Mouse (Mus musculus) embryonic facial prominence, embryonic 14.5 days (tissue): Measurements from ENCODE around the gene Myh6. TPM values are rescaled to one million over a fixed set of nuclear protein-coding genes. Genes with fewer than 3 reads are reported as not detected.

Source experiments
- ATAC-seq: fragments of 200-750 bp; cut with Nextera tagmentation; 2 replicates; pipeline ENCODE4 v1.8.0; 2017; ENCODE audit warnings: low read depth, moderate number of reproducible peaks, moderate TSS enrichment
- DNase-seq: peaks from one replicate; pipeline ENCODE4 v3.0.0-alpha.2; 2015; ENCODE audit warnings: low spot score
- H3K27ac ChIP-seq: fragments of 300-500 bp; sonication (generic); replicated peaks from 2 replicates; pipeline ENCODE4 v1.5.1; 2014; ENCODE audit warnings: low read depth, mild to moderate bottlenecking, low read length, moderate library complexity
- H3K27me3 ChIP-seq: fragments of 300-500 bp; sonication (generic); replicated peaks from 2 replicates; pipeline ENCODE4 v1.6.1; 2014; ENCODE audit warnings: low read length; ENCODE audit not compliant: control insufficient read depth, insufficient read depth
- H3K36me3 ChIP-seq: fragments of 300-500 bp; sonication (generic); 2 replicates; pipeline ENCODE4 v1.6.1; 2014; ENCODE audit warnings: low read length, mixed read lengths; ENCODE audit not compliant: control insufficient read depth, insufficient read depth
- H3K4me1 ChIP-seq: fragments of 300-500 bp; sonication (generic); 2 replicates; pipeline ENCODE4 v1.6.1; 2014; ENCODE audit warnings: antibody characterized with exemption, low read length; ENCODE audit not compliant: control insufficient read depth, insufficient read depth
- H3K4me2 ChIP-seq: fragments of 300-500 bp; sonication (generic); 2 replicates; pipeline ENCODE4 v1.6.1; 2014; ENCODE audit warnings: low read depth, mild to moderate bottlenecking, low read length, moderate library complexity, mixed read lengths
- H3K4me3 ChIP-seq: fragments of 300-500 bp; sonication (generic); 2 replicates; pipeline ENCODE4 v1.5.1; 2014; ENCODE audit warnings: low read depth, mild to moderate bottlenecking, low read length
- H3K9ac ChIP-seq: fragments of 300-500 bp; sonication (generic); 2 replicates; pipeline ENCODE4 v1.6.1; 2014; ENCODE audit warnings: low read depth, mild to moderate bottlenecking, low read length, moderate library complexity, mixed read lengths
- H3K9me3 ChIP-seq: fragments of 300-500 bp; sonication (generic); 2 replicates; pipeline ENCODE4 v1.6.1; 2016; ENCODE audit warnings: low read length; ENCODE audit not compliant: control insufficient read depth
- WGBS: fragments of 180-500 bp; shearing (Covaris S2); extraction: QIAGEN DNeasy Blood & Tissue Kit; methylation state at CpG from one replicate; pipeline ENCODE4 v1.1.7; 2014; 5-methylcytosine and 5-hydroxymethylcytosine counted together
- polyA plus RNA-seq: library from polyadenylated mRNA; unstranded; fragments of >200 nt; fragmentation: Nextera tagmentation; extraction: Ambion mirVana; gene quantifications from 2 replicates; pipeline ENCODE4 v1.2.1, GENCODE M21; 2014

Gene Myh6
- 8.6 and 10.3 TPM in 2 replicates for polyA plus RNA-seq

DNA sequence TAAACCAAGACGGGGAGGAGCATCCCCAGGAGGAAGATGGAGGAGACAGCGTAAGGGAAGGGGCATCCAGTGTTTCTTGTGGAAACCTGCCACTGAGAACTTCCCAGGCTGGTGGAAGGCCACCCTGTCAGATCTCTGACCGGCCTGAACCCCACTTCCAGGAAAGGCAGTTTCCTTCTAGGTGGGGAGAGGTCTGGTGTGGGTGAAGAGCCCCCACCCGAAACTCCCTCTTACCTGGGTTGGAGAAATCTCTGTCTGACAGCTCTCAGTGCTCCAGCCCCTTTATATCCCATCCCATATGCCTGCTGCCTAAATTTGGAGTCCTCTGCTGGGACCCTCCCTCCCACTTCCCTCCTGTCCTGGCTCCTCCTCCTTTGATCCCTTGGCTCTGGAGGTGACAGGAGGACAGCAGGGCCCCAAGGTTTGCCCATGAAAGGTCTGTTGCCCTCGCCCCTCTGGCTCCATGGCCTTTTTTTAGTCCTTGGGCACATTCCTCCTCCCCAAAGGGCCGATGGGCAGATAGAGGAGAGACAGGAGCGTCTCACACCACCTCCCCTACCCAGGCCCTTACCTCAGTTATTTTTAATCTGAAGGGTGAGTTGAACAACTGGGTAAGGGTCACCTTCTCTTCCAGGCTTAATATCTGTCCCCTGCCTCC lies at the start of gene Myh6:
Gene Myh6, minus strand, starts transcription at position 608 of the 658 bp plus-strand sequence.
- H3K4me3 ChIP-seq = no peak within 1 kb of the TSS
- no peaks in the 10 kb centered on the region for H3K36me3 ChIP-seq
- H3K9ac ChIP-seq = no peak within 1 kb of the TSS
- H3K27me3 ChIP-seq = no peaks in the 10 kb centered on the region
- no peaks in the 10 kb centered on the region for H3K4me1 ChIP-seq
- no peak within 1 kb of the TSS for H3K27ac ChIP-seq
- no peak for DNase-seq
- no peak within 1 kb of the TSS for H3K4me2 ChIP-seq
- ATAC-seq = no peak
- 71% methylated on average over 7 of the region's 7 CpGs for WGBS
- H3K9me3 ChIP-seq = no peaks in the 10 kb centered on the region

DNA sequence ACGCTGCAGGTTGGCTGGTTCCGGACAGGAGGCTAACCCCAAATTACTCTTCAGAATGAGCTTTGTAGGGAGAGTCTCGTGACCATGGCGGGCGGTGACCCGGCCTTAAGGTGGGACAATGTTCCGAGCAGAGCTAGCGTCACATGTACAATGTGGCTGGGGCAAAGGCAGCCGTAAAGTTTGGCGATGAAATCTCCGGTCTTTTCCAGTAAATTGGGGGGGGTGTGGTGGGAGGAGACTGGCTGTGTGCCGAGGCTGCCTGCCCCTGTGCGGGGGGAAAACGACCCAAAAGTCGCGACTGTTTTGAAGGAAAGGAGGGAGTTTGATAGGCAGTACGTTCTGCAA lies 49.0 kb upstream of the Myh6 start:
- Histone ChIP-seq H3K4me3 (peak overlapping the region; percentile 58), H3K9ac (peak overlapping the region; percentile 71), H3K27me3 (no peaks in the 10 kb centered on the region), H3K4me2 (peak overlapping the region; percentile 69), H3K36me3 (peaks cover 37% of the 10 kb centered on the region), H3K27ac (peak overlapping the region; percentile 50; the same call in 1 of the 2 replicates), H3K4me1 (no peaks in the 10 kb centered on the region), H3K9me3 (no peaks in the 10 kb centered on the region)
- WGBS = under 1% methylated on average over 17 of the region's 17 CpGs
- DNase-seq (no peak), ATAC-seq (0 out of 2 replicates have a peak, but pooled peaks have one; percentile 7)

DNA sequence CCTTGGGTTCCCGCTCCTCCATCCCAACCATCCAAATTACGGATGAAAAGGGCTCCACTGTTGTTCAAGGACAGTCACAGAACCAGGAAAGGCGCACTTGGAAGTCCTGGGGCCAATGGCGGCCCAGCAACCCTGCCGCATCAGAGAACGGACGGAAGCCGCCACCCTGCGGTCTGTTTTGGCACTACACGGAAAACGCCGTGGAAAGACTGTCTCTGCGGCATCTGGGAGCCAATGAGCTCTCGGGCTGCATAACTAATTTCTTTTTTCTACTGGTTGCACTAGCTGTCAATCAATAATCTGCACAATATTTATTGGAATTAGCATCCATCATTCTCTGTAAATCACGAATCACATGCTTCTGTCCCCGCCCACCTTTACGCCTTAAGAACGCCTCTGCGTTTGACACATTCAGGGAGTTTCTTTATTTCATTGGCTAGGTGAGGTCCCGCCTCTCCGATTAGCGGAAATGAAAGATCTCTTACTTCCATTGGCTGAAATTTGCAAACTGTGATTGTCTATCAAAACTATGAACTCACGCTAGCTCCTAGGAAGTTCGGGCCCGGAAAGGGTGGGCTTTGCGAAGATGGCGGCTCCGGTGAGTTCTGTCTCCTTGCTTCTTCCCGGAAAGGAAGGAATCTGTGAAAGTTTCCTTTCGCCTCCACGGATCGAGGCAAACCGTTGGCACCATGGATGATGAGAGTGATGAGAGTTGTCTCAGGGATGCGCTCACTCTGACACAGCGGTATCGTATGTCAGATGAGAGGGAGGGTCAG lies 48.5 kb upstream of the Myh6 start, which contains the start of gene Ngdn:
Gene Ngdn, plus strand, starts transcription at position 464 of the 776 bp plus-strand sequence.
- peak within 1 kb of the TSS; percentile 80 for H3K9ac ChIP-seq
- WGBS = under 1% methylated on average over 35 of the region's 36 CpGs
- peak within 1 kb of the TSS; percentile 58 for H3K4me3 ChIP-seq
- H3K4me1 ChIP-seq = no peaks in the 10 kb centered on the region
- no peaks in the 10 kb centered on the region for H3K9me3 ChIP-seq
- H3K36me3 ChIP-seq = peaks cover 32% of the 10 kb centered on the region; the same call in 1 of the 2 replicates
- no peaks in the 10 kb centered on the region for H3K27me3 ChIP-seq
- ATAC-seq (peak; percentile 96), DNase-seq (peak; percentile 100)
- peak within 1 kb of the TSS; percentile 78 for H3K4me2 ChIP-seq
- H3K27ac ChIP-seq = peak within 1 kb of the TSS; percentile 96

DNA sequence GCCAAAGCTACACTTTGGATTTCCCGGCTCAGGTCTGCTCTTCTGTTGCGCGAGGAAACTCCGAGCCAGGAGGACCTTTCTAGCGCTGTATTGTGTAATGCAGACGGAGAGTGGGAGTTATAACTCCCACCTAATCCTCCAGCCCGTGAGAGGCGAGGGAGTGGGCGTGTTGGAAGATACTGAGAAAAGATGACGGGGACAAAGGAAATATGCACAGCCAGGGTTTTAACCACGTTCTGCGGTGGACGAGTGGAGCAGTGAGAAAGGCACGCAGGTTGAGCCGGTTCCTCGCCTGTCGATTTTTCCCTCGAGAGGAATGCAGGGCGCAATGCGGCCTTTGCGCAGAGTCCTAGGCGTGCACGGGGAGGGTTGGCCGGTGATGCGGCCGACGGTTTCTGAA lies 47.9 kb upstream of the Myh6 start:
- 2% methylated on average over 27 of the region's 27 CpGs for WGBS
- DNase-seq (peak; percentile 81), ATAC-seq (peak; percentile 69)
- peak overlapping the region; percentile 96 for H3K27ac ChIP-seq
- no peaks in the 10 kb centered on the region for H3K9me3 ChIP-seq
- no peaks in the 10 kb centered on the region for H3K4me1 ChIP-seq
- peak overlapping the region; percentile 80 for H3K9ac ChIP-seq
- H3K27me3 ChIP-seq = no peaks in the 10 kb centered on the region
- H3K4me2 ChIP-seq = peak overlapping the region; percentile 78
- H3K4me3 ChIP-seq = peak overlapping the region; percentile 54
- H3K36me3 ChIP-seq = peaks cover 26% of the 10 kb centered on the region; the same call in 1 of the 2 replicates

- DNase-seq (no peak), ATAC-seq (no peak)
- H3K27ac ChIP-seq = no peak overlapping the region
- WGBS = 56% methylated on average over 4 of the region's 4 CpGs
- H3K27me3 ChIP-seq = no peaks in the 10 kb centered on the region
- H3K4me2 ChIP-seq = no peak overlapping the region
- H3K4me1 ChIP-seq = no peaks in the 10 kb centered on the region
- H3K36me3 ChIP-seq = no peaks in the 10 kb centered on the region
- H3K9ac ChIP-seq = no peak overlapping the region
- H3K4me3 ChIP-seq = no peak overlapping the region
- no peaks in the 10 kb centered on the region for H3K9me3 ChIP-seq
These were observed 44.4 kb upstream of the Myh6 start for GRCm38 (mm10) chr14:55011116-55011515.

DNA sequence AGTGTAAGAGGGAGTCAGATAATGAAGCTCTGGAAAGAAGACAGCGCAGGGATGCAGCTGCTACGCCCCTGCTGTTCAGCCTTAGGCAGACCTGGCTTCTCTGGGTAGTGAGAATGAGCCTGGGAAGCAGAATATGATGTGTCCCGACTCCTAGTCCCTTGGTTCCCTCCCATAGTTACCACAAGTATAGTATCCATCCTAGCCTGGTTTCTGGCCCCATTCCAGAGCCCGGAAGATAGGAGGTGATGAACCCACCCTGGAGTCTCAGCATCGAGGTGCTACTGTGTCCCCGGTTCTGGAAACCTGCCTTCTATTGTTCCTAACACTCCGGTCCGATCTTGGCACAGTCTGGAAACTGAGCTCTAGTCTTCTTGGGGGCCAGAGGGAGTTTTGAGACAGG lies 41.7 kb upstream of the Myh6 start:
- no peak for ATAC-seq
- H3K4me3 ChIP-seq = no peak overlapping the region

DNA sequence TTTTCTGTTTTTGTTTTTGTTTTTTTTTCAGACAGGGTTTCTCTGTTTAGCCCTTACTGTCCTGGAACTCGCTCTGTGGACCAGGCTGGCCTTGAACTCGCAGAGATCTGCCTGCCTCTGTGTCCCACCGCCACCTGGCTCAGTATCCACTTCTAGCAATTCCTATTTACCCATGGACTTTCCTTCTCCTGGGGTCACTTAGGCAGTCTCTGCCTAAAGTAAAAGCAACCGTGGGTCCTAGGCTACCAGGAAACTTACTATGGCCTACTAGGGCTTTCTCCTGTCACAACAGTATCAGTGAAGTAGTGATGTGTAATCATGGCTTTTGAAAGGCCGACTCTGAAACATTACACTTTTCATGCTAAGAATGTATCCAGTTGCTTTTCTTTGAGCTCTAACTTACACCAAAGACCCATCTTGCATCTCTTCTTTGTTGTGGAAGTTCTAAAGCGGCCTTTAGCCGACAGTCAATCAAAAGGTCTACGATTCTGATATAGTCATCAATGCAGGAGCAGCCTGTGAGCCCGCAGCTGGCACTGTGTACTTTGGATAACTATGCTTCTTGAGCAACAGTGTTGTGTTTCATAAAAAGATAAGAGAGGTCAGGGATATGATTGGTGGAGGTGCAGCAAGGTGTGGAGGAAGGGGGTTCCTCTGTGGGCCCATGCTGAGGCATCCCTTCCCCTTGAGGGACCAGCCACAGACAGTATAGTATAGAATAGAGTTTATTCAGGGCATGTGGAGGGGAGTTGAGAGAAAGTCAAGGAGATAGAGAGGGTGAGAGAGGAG lies 40.6 kb upstream of the Myh6 start:
- Histone ChIP-seq H3K27ac (no peak overlapping the region), H3K27me3 (no peaks in the 10 kb centered on the region), H3K4me3 (no peak overlapping the region), H3K9ac (no peak overlapping the region), H3K4me2 (no peak overlapping the region), H3K4me1 (peaks cover 9% of the 10 kb centered on the region; the same call in 1 of the 2 replicates), H3K36me3 (no peaks in the 10 kb centered on the region), H3K9me3 (no peaks in the 10 kb centered on the region)
- ATAC-seq (no peak), DNase-seq (no peak)
- WGBS = 86% methylated on average over 9 of the region's 9 CpGs

More for the DNA sequence above, 41.7 kb upstream of the Myh6 start:
- 68% methylated on average over 8 of the region's 8 CpGs for WGBS
- no peak for DNase-seq
- no peak overlapping the region for H3K4me2 ChIP-seq
- H3K4me1 ChIP-seq = peaks cover 5% of the 10 kb centered on the region; the same call in 1 of the 2 replicates
- H3K9ac ChIP-seq = no peak overlapping the region
- no peaks in the 10 kb centered on the region for H3K9me3 ChIP-seq
- H3K27me3 ChIP-seq = no peaks in the 10 kb centered on the region
- no peak overlapping the region for H3K27ac ChIP-seq
- H3K36me3 ChIP-seq = no peaks in the 10 kb centered on the region

GRCm38 (mm10) chr14:55006541-55006940 lies 39.8 kb upstream of the Myh6 start:
- H3K27ac ChIP-seq = no peak overlapping the region
- no peak overlapping the region for H3K4me3 ChIP-seq
- H3K36me3 ChIP-seq = no peaks in the 10 kb centered on the region
- ATAC-seq (no peak), DNase-seq (no peak)
- 52% methylated on average over 3 of the region's 3 CpGs for WGBS
- H3K9ac ChIP-seq = no peak overlapping the region
- no peaks in the 10 kb centered on the region for H3K27me3 ChIP-seq
- no peaks in the 10 kb centered on the region for H3K9me3 ChIP-seq
- peaks cover 9% of the 10 kb centered on the region; the same call in 1 of the 2 replicates for H3K4me1 ChIP-seq
- no peak overlapping the region for H3K4me2 ChIP-seq
